Mouse (Mus musculus): ENCODE measurements around the gene Wnt8b. TPM values are rescaled to one million over a fixed set of nuclear protein-coding genes. Genes with fewer than 3 reads are reported as not detected.

The Wnt8b gene
- total RNA-seq, 1 experiment from 2014 or later, result 0.39 TPM

DNA sequence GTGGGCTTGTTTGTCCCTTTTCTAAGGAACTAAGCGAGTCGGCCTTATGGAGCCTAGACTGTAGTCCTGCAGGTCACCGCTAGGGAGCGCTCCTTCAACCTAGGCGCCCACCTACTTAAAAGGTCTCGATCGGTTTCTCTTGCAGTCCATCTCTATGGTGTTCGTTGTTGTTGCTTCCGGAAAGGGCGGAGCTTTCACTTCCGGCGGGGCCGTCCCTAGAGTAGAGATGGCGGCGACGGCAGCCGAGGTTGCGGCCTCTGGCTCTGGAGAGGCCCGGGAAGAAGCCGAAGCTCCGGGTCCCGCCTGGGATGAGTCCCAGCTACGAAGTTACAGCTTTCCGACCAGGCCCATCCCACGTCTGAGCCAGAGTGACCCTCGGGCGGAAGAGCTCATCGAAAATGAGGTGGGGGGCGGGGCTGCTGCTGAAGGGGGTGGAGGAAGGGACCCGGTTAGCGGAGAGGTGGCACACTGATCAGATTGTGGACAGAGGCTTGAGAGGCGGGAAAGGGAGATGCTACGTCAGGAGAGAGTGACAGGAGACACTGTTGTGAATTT, 69.5 kb downstream of the Wnt8b start, which contains the start of gene Hif1an:
Gene Hif1an (plus strand): TSS at position 199 of the 555 bp plus-strand sequence.
- peak; percentile 90 for DNase-seq

Other genes starting within 250 kb of the Wnt8b start
- gene Scd2, start 199.8 kb upstream of the Wnt8b start, total RNA-seq (2021), result 749 and 764 TPM in 2 replicates
- gene Scd4, start 160.4 kb upstream of the Wnt8b start, total RNA-seq (2021), result 5.5 and 6.4 TPM in 2 replicates
- gene Scd1, start 85.6 kb upstream of the Wnt8b start, total RNA-seq (2021), result 1,091 and 1,950 TPM in 2 replicates
- 3.9 and 5.1 TPM in 2 replicates for gene Sec31b, start 52.4 kb downstream of the Wnt8b start, total RNA-seq (2021)
- not detected in 2 replicates for gene Gm20538, start 59.4 kb downstream of the Wnt8b start, total RNA-seq (2021)
- 457 and 562 TPM in 2 replicates for gene Ndufb8, start 62.0 kb downstream of the Wnt8b start, total RNA-seq (2021)
- 27.6 and 30.4 TPM in 2 replicates for gene Hif1an, start 69.4 kb downstream of the Wnt8b start, total RNA-seq (2021)

Data from adrenal gland, postnatal 25 days (tissue).